Mouse (Mus musculus) bone marrow macrophage, adult 2 months (primary cell): ENCODE measurements around the gene Lrrc49.

Source experiments
- CTCF ChIP-seq: IDR thresholded peaks from 2 replicates; pipeline ENCODE4 v1.5.1; 2012; ENCODE audit warnings: low read depth, mild to moderate bottlenecking, low read length, moderate library complexity
- POLR2A ChIP-seq: IDR thresholded peaks from 2 replicates; pipeline ENCODE4 v1.6.1; 2012; ENCODE audit warnings: mild to moderate bottlenecking, low read depth, low read length, borderline replicate concordance

DNA sequence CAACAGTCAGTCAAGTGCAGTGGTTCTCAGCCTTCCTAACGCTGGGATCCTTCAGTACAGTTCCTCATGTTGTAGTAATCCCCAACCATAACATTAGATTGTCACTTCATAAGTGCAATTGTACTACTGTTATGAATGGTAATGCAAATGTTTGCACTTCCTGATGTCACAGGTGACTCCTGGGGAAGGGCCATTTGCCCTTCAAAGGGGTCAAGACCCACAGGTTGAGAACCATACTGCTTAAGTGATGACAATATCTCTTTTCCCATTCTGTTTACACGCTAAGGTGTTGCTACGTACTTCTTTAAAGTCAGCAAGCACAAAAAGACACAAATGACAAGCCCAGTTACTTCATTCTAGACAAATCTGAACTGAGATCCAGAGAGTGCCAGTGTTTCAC is 22.4 kb downstream of the Lrrc49 start:
- TF ChIP-seq CTCF (no peak), POLR2A (no peak)
